In genomic region chr13:52735453-52735933, GRCm38 (mm10) we compare ENCODE assay signal across 12 mouse cellular contexts.
DNase-seq lines count a peak whose midpoint lies in the region; ATAC-seq and TF ChIP-seq lines count a peak whose summit lies in the region.
"Had no signal": no experiment of that assay in that cellular context is flagged by ENCODE, and none has a peak within 500 bp of the region (broad histone marks: within the 10 kb centered on the region; RNA-seq: fewer than 3 reads in every experiment).

No protein-coding gene starts in this region.

- TF ChIP-seq CTCF in bone marrow macrophage, adult 2 months (IDR thresholded peaks at IDR 0.05; ENCODE audit: low read depth, low read length): no peak
- no peak for TF ChIP-seq CTCF in forebrain, postnatal 0 days (IDR thresholded peaks at IDR 0.05; ENCODE audit: low read depth)

- no peak overlapping the region for H3K4me3 ChIP-seq in forebrain, embryonic 14.5 days (ENCODE audit: low read depth, low read length)
- H3K4me3 ChIP-seq in forebrain, embryonic 10.5 days: no peak overlapping the region
- H3K4me3 ChIP-seq in limb, embryonic 13.5 days: no peak overlapping the region
- H3K4me3 ChIP-seq in limb, embryonic 10.5 days: no peak overlapping the region
- peak overlapping the region; percentile 51 for H3K4me3 ChIP-seq in bone marrow macrophage, adult 2 months (ENCODE audit: insufficient read depth, low read length)
- no peak overlapping the region for H3K4me3 ChIP-seq in forebrain, postnatal 0 days (ENCODE audit: low read depth, low read length)
- H3K4me3 ChIP-seq: heart, adult 2 months; midbrain, embryonic 12.5 days had no signal

- peak; percentile 68; the same call in 1 of the 2 replicates for ATAC-seq in forebrain, embryonic 14.5 days
- peak; percentile 77; the same call in 1 of the 2 replicates for ATAC-seq in limb, embryonic 13.5 days (ENCODE audit: low FRiP score, low read depth)
- ATAC-seq in forebrain, postnatal 0 days: peak; percentile 82

- no peak overlapping the region for H3K27ac ChIP-seq in forebrain, embryonic 14.5 days (ENCODE audit: low read depth, low read length)
- H3K27ac ChIP-seq in forebrain, embryonic 10.5 days: no peak overlapping the region
- H3K27ac ChIP-seq in limb, embryonic 13.5 days: no peak overlapping the region
- no peak overlapping the region for H3K27ac ChIP-seq in limb, embryonic 10.5 days
- H3K27ac ChIP-seq in bone marrow macrophage, adult 2 months (ENCODE audit: insufficient read depth, low read depth, low read length): peak overlapping the region; percentile 48; the same call in 1 of the 2 replicates
- no peak overlapping the region for H3K27ac ChIP-seq in forebrain, postnatal 0 days (ENCODE audit: low read depth, low read length)
- H3K27ac ChIP-seq: heart, adult 2 months; midbrain, embryonic 12.5 days had no signal

- 58% methylated on average over 6 of the region's 6 CpGs for WGBS in forebrain, embryonic 14.5 days
- 94% methylated on average over 6 of the region's 6 CpGs for WGBS in forebrain, embryonic 10.5 days
- WGBS in limb, embryonic 13.5 days: 49% methylated on average over 6 of the region's 6 CpGs
- 92% methylated on average over 6 of the region's 6 CpGs for WGBS in limb, embryonic 10.5 days
- WGBS in forebrain, postnatal 0 days: 44% methylated on average over 6 of the region's 6 CpGs

- peak; percentile 73 for DNase-seq in forebrain, embryonic 14.5 days (ENCODE audit: low spot score)
- no peak for DNase-seq in forebrain, embryonic 10.5 days (ENCODE audit: extremely low spot score, low spot score)
- no peak for DNase-seq in limb, embryonic 10.5 days (ENCODE audit: low spot score)
- DNase-seq in forebrain, postnatal 0 days: peak; percentile 60
- no peak for DNase-seq in embryo, embryonic 9.5 days (ENCODE audit: extremely low spot score)
- DNase-seq in right cerebral cortex, postnatal 25 days: no peak
- DNase-seq: B cell, adult 2 months; retina, postnatal 1 day had no signal

- H3K4me1 ChIP-seq in forebrain, embryonic 14.5 days (ENCODE audit: control insufficient read depth, insufficient read depth, low read length): peaks cover 10% of the 10 kb centered on the region
- H3K4me1 ChIP-seq in forebrain, embryonic 10.5 days: peaks cover 14% of the 10 kb centered on the region
- peaks cover 20% of the 10 kb centered on the region for H3K4me1 ChIP-seq in limb, embryonic 13.5 days
- H3K4me1 ChIP-seq in limb, embryonic 10.5 days: peaks cover 15% of the 10 kb centered on the region
- peaks cover 12% of the 10 kb centered on the region for H3K4me1 ChIP-seq in bone marrow macrophage, adult 2 months (ENCODE audit: control insufficient read depth, insufficient read depth, low read length)
- no peaks in the 10 kb centered on the region for H3K4me1 ChIP-seq in forebrain, postnatal 0 days (ENCODE audit: insufficient read depth)

- H3K9ac ChIP-seq in forebrain, embryonic 14.5 days (ENCODE audit: low read length): no peak overlapping the region
- no peak overlapping the region for H3K9ac ChIP-seq in limb, embryonic 13.5 days
- no peak overlapping the region for H3K9ac ChIP-seq in forebrain, postnatal 0 days
- H3K9ac ChIP-seq: midbrain, embryonic 12.5 days had no signal

- no peaks in the 10 kb centered on the region for H3K9me3 ChIP-seq in forebrain, embryonic 14.5 days (replicated peaks; ENCODE audit: control insufficient read depth, low read length)
- H3K9me3 ChIP-seq in forebrain, embryonic 10.5 days: no peaks in the 10 kb centered on the region
- H3K9me3 ChIP-seq in limb, embryonic 13.5 days: no peaks in the 10 kb centered on the region
- no peaks in the 10 kb centered on the region for H3K9me3 ChIP-seq in limb, embryonic 10.5 days (replicated peaks)
- no peaks in the 10 kb centered on the region for H3K9me3 ChIP-seq in forebrain, postnatal 0 days (ENCODE audit: low read length)
- H3K9me3 ChIP-seq: midbrain, embryonic 12.5 days had no signal

- H3K27me3 ChIP-seq in forebrain, embryonic 14.5 days (replicated peaks; ENCODE audit: control insufficient read depth, insufficient read depth, low read length): no peaks in the 10 kb centered on the region
- 0 out of 2 replicates have a peak, but pooled peaks cover 4% of the 10 kb centered on the region for H3K27me3 ChIP-seq in forebrain, embryonic 10.5 days (ENCODE audit: poor library complexity, severe bottlenecking)
- peaks cover 22% of the 10 kb centered on the region; the same call in 1 of the 2 replicates for H3K27me3 ChIP-seq in limb, embryonic 13.5 days
- H3K27me3 ChIP-seq in limb, embryonic 10.5 days (ENCODE audit: low read depth, poor library complexity, severe bottlenecking): no peaks in the 10 kb centered on the region
- no peaks in the 10 kb centered on the region for H3K27me3 ChIP-seq in forebrain, postnatal 0 days (ENCODE audit: insufficient read depth, low read length)
- H3K27me3 ChIP-seq: midbrain, embryonic 12.5 days had no signal

- H3K4me2 ChIP-seq in forebrain, embryonic 14.5 days (ENCODE audit: low read length): no peak overlapping the region
- no peak overlapping the region; the same call in 1 of the 2 replicates for H3K4me2 ChIP-seq in limb, embryonic 13.5 days (replicated peaks)
- no peak overlapping the region for H3K4me2 ChIP-seq in forebrain, postnatal 0 days (ENCODE audit: low read depth)
- H3K4me2 ChIP-seq: midbrain, embryonic 12.5 days had no signal

- no peaks in the 10 kb centered on the region for H3K36me3 ChIP-seq in forebrain, embryonic 14.5 days (ENCODE audit: control insufficient read depth, insufficient read depth, low read length)
- no peaks in the 10 kb centered on the region for H3K36me3 ChIP-seq in forebrain, embryonic 10.5 days (replicated peaks)
- H3K36me3 ChIP-seq in limb, embryonic 13.5 days: no peaks in the 10 kb centered on the region
- H3K36me3 ChIP-seq in limb, embryonic 10.5 days: no peaks in the 10 kb centered on the region
- no peaks in the 10 kb centered on the region for H3K36me3 ChIP-seq in forebrain, postnatal 0 days (ENCODE audit: insufficient read depth)
- H3K36me3 ChIP-seq: midbrain, embryonic 12.5 days had no signal

- no peak for TF ChIP-seq POLR2A in bone marrow macrophage, adult 2 months (IDR thresholded peaks at IDR 0.05; ENCODE audit: borderline replicate concordance, low read depth, low read length)

Comparison
In these comparisons a context has a peak if more than half of its experiments do, and no peak if none do; other contexts are left out.
1. DNase-seq: peak in forebrain, embryonic 14.5 days (single experiment) and forebrain, postnatal 0 days (single experiment); none in forebrain, embryonic 10.5 days (single experiment), limb, embryonic 10.5 days (single experiment), embryo, embryonic 9.5 days (single experiment) and right cerebral cortex, postnatal 25 days (single experiment).
2. Peak in every context shown above with its lines, with median percentiles within 50 percentile points of each other: ATAC-seq.